Mouse (Mus musculus) heart, postnatal 0 days (tissue): ENCODE results near the gene Pomgnt2.

Experiments
- CTCF ChIP-seq: IDR thresholded peaks from 2 replicates; pipeline ENCODE4 v1.5.1; 2016; ENCODE audit warnings: antibody characterized with exemption, control low read depth, low read depth
- EP300 ChIP-seq: IDR thresholded peaks from 2 replicates; pipeline ENCODE4 v1.6.1; 2016; ENCODE audit warnings: antibody characterized with exemption, low read depth

GRCm38 (mm10) chr9:122029765-122030164, 32.9 kb upstream of the Pomgnt2 start:
- TF ChIP-seq CTCF (no peak), EP300 (no peak)
